Mouse (Mus musculus): ENCODE data around the gene Fnip2. TPM values are rescaled to one million over a fixed set of nuclear protein-coding genes. Genes with fewer than 3 reads are reported as not detected.

Fnip2 gene
- total and polyA plus RNA-seq, 2 experiments from 2014 or later = 4.6 to 22.4 TPM

GRCm38 (mm10) chr3:79542585-79542984 lies 25.0 kb downstream of the Fnip2 start:
- no peaks in the 10 kb centered on the region for H3K9me3 ChIP-seq (ENCODE audit: low read length)
- H3K27me3 ChIP-seq (ENCODE audit: insufficient read depth, low read length) = no peaks in the 10 kb centered on the region
- 39% methylated on average over 6 of the region's 6 CpGs for WGBS
- DNase-seq (ENCODE audit: low spot score) (no peak), ATAC-seq (no peak)
- H3K4me2 ChIP-seq (ENCODE audit: low read depth, low read length) = no peak overlapping the region
- TF ChIP-seq CTCF (IDR thresholded peaks at IDR 0.05; ENCODE audit: low read depth) = no peak
- H3K9ac ChIP-seq (replicated peaks; ENCODE audit: low read length) = no peak overlapping the region
- no peak overlapping the region for H3K27ac ChIP-seq
- H3K36me3 ChIP-seq (ENCODE audit: insufficient read depth, low read length) = no peaks in the 10 kb centered on the region
- H3K4me3 ChIP-seq (ENCODE audit: low read length) = no peak overlapping the region
- 0 out of 2 replicates have a peak, but pooled peaks cover 4% of the 10 kb centered on the region for H3K4me1 ChIP-seq (ENCODE audit: insufficient read depth, low read length)

- no peak for DNase-seq (ENCODE audit: low spot score)
Observed at GRCm38 (mm10) chr3:79539656-79540055, 27.9 kb downstream of the Fnip2 start.

GRCm38 (mm10) chr3:79539124-79539523 lies 28.5 kb downstream of the Fnip2 start:
- ATAC-seq (no peak), DNase-seq (ENCODE audit: low spot score) (no peak)
- Histone ChIP-seq H3K4me1 (ENCODE audit: insufficient read depth, low read length) (0 out of 2 replicates have a peak, but pooled peaks cover 4% of the 10 kb centered on the region), H3K4me3 (ENCODE audit: low read length) (no peak overlapping the region), H3K36me3 (ENCODE audit: insufficient read depth, low read length) (no peaks in the 10 kb centered on the region), H3K9me3 (ENCODE audit: low read length) (no peaks in the 10 kb centered on the region), H3K4me2 (ENCODE audit: low read depth, low read length) (no peak overlapping the region), H3K27me3 (ENCODE audit: insufficient read depth, low read length) (no peaks in the 10 kb centered on the region), H3K27ac (no peak overlapping the region), H3K9ac (replicated peaks; ENCODE audit: low read length) (no peak overlapping the region)
- 88% methylated on average over 3 of the region's 3 CpGs for WGBS
- no peak for TF ChIP-seq CTCF (IDR thresholded peaks at IDR 0.05; ENCODE audit: low read depth)

More at GRCm38 (mm10) chr3:79539656-79540055, 27.9 kb downstream of the Fnip2 start:
- Histone ChIP-seq H3K4me3 (ENCODE audit: low read length) (no peak overlapping the region), H3K27ac (no peak overlapping the region), H3K36me3 (ENCODE audit: insufficient read depth, low read length) (no peaks in the 10 kb centered on the region), H3K27me3 (ENCODE audit: insufficient read depth, low read length) (no peaks in the 10 kb centered on the region), H3K9ac (replicated peaks; ENCODE audit: low read length) (no peak overlapping the region), H3K4me1 (ENCODE audit: insufficient read depth, low read length) (0 out of 2 replicates have a peak, but pooled peaks cover 4% of the 10 kb centered on the region), H3K4me2 (ENCODE audit: low read depth, low read length) (no peak overlapping the region), H3K9me3 (ENCODE audit: low read length) (no peaks in the 10 kb centered on the region)
- TF ChIP-seq CTCF (IDR thresholded peaks at IDR 0.05; ENCODE audit: low read depth) = no peak
- ATAC-seq = no peak

GRCm38 (mm10) chr3:79538342-79538741 lies 29.3 kb downstream of the Fnip2 start:
- no peaks in the 10 kb centered on the region for H3K27me3 ChIP-seq (ENCODE audit: insufficient read depth, low read length)
- ATAC-seq (no peak), DNase-seq (ENCODE audit: low spot score) (no peak)
- no peak overlapping the region for H3K4me2 ChIP-seq (ENCODE audit: low read depth, low read length)
- 0 out of 2 replicates have a peak, but pooled peaks cover 4% of the 10 kb centered on the region for H3K4me1 ChIP-seq (ENCODE audit: insufficient read depth, low read length)
- no peak for TF ChIP-seq CTCF (IDR thresholded peaks at IDR 0.05; ENCODE audit: low read depth)
- H3K36me3 ChIP-seq (ENCODE audit: insufficient read depth, low read length) = no peaks in the 10 kb centered on the region
- H3K9ac ChIP-seq (replicated peaks; ENCODE audit: low read length) = no peak overlapping the region
- H3K9me3 ChIP-seq (ENCODE audit: low read length) = no peaks in the 10 kb centered on the region
- H3K27ac ChIP-seq = no peak overlapping the region
- 89% methylated on average over 3 of the region's 3 CpGs for WGBS
- H3K4me3 ChIP-seq (ENCODE audit: low read length) = no peak overlapping the region

GRCm38 (mm10) chr3:79537626-79538203 lies 29.9 kb downstream of the Fnip2 start:
- ATAC-seq = no peak

GRCm38 (mm10) chr3:79537023-79537422 lies 30.6 kb downstream of the Fnip2 start:
- Histone ChIP-seq H3K27ac (no peak overlapping the region), H3K9ac (replicated peaks; ENCODE audit: low read length) (no peak overlapping the region), H3K4me2 (ENCODE audit: low read depth, low read length) (no peak overlapping the region), H3K4me3 (ENCODE audit: low read length) (no peak overlapping the region), H3K4me1 (ENCODE audit: insufficient read depth, low read length) (no peaks in the 10 kb centered on the region), H3K36me3 (ENCODE audit: insufficient read depth, low read length) (no peaks in the 10 kb centered on the region), H3K9me3 (ENCODE audit: low read length) (no peaks in the 10 kb centered on the region), H3K27me3 (ENCODE audit: insufficient read depth, low read length) (no peaks in the 10 kb centered on the region)
- no peak for ATAC-seq
- no peak for TF ChIP-seq CTCF (IDR thresholded peaks at IDR 0.05; ENCODE audit: low read depth)
- 59% methylated on average over 7 of the region's 7 CpGs for WGBS
- no peak for DNase-seq (ENCODE audit: low spot score)

More at GRCm38 (mm10) chr3:79537626-79538203, 29.9 kb downstream of the Fnip2 start:
- 0 out of 2 replicates have a peak, but pooled peaks cover 2% of the 10 kb centered on the region for H3K4me1 ChIP-seq (ENCODE audit: insufficient read depth, low read length)
- 85% methylated on average over 3 of the region's 3 CpGs for WGBS
- H3K4me2 ChIP-seq (ENCODE audit: low read depth, low read length) = no peak overlapping the region
- no peak for TF ChIP-seq CTCF (IDR thresholded peaks at IDR 0.05; ENCODE audit: low read depth)
- H3K27me3 ChIP-seq (ENCODE audit: insufficient read depth, low read length) = no peaks in the 10 kb centered on the region
- H3K36me3 ChIP-seq (ENCODE audit: insufficient read depth, low read length) = no peaks in the 10 kb centered on the region
- no peak for DNase-seq (ENCODE audit: low spot score)
- no peak overlapping the region for H3K9ac ChIP-seq (replicated peaks; ENCODE audit: low read length)
- H3K9me3 ChIP-seq (ENCODE audit: low read length) = no peaks in the 10 kb centered on the region
- no peak overlapping the region for H3K27ac ChIP-seq
- no peak overlapping the region for H3K4me3 ChIP-seq (ENCODE audit: low read length)

- ATAC-seq (no peak), DNase-seq (ENCODE audit: low spot score) (peak; percentile 16)
- Histone ChIP-seq H3K27me3 (ENCODE audit: insufficient read depth, low read length) (no peaks in the 10 kb centered on the region), H3K9me3 (ENCODE audit: low read length) (no peaks in the 10 kb centered on the region), H3K4me3 (ENCODE audit: low read length) (no peak overlapping the region), H3K9ac (replicated peaks; ENCODE audit: low read length) (no peak overlapping the region), H3K27ac (no peak overlapping the region), H3K36me3 (ENCODE audit: insufficient read depth, low read length) (no peaks in the 10 kb centered on the region), H3K4me2 (ENCODE audit: low read depth, low read length) (no peak overlapping the region), H3K4me1 (ENCODE audit: insufficient read depth, low read length) (0 out of 2 replicates have a peak, but pooled peaks cover 4% of the 10 kb centered on the region)
- TF ChIP-seq CTCF (IDR thresholded peaks at IDR 0.05; ENCODE audit: low read depth) = no peak
- 68% methylated on average over 9 of the region's 9 CpGs for WGBS
Observed at GRCm38 (mm10) chr3:79531581-79532271, 35.9 kb downstream of the Fnip2 start.
